Mouse (Mus musculus) heart, adult 2 months (tissue): ENCODE data around the gene Rab4b.

Source experiments
- CTCF ChIP-seq: fragments of 200-600 bp; IDR thresholded peaks from 2 replicates; pipeline ENCODE4 v1.8.1; 2022; ENCODE audit warnings: antibody characterized with exemption, mild to moderate bottlenecking, moderate library complexity
- EP300 ChIP-seq: fragments of 200-500 bp; IDR thresholded peaks from 2 replicates; pipeline ENCODE4 v1.6.1; 2011; ENCODE audit warnings: low read depth, low read length, control low read depth; ENCODE audit not compliant: insufficient read depth
- POLR2A ChIP-seq: fragments of 200-500 bp; IDR thresholded peaks from 2 replicates; pipeline ENCODE4 v1.6.1; 2011; ENCODE audit warnings: mild to moderate bottlenecking, low read depth, low read length, control low read depth; ENCODE audit not compliant: insufficient read depth

- TF ChIP-seq CTCF = no peak
- no peak for TF ChIP-seq POLR2A
- no peak for TF ChIP-seq EP300
Observed at GRCm38 (mm10) chr7:27124969-27125368, 53.7 kb downstream of the Rab4b start.
